Mouse (Mus musculus): ENCODE results near the gene Gtf2f1. TPM values are rescaled to one million over a fixed set of nuclear protein-coding genes. Genes with fewer than 3 reads are reported as not detected.
"Not testable (repeated sequence)": the region's sequence is repeated elsewhere in the genome, so short reads cannot be mapped to it uniquely, and the experiment has no call there.

Gene Gtf2f1
- polyA plus RNA-seq, 1 experiment, result 61.6 TPM

DNA sequence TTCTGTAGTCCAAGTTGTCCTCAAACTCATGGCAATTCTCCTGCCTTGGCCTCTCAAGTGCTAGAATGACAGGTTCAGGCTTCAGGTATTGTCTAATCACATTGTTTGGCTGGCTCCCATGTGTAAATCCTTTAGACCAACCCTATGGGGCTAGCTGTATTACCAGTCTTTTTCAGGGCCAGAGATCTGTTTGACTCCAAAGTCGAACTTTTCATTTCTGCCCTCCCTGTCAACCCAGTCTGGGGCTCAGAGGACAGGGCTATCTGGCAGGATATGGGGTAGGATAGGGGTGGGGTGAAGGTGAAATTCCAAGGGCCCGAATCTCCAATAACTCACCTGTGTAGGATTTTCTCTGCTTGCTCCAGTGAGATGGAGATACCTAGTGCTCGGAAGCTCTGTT, 45.2 kb upstream of the Gtf2f1 start:
- Histone ChIP-seq H3K4me3 (no peak overlapping the region), H3K79me2 (ENCODE audit: control insufficient read depth, insufficient read depth) (no peaks in the 10 kb centered on the region), H3K27me3 (ENCODE audit: control insufficient read depth, insufficient read depth, insufficient read length) (peaks cover 15% of the 10 kb centered on the region), H3ac (ENCODE audit: control insufficient read depth, insufficient read length) (no peak overlapping the region), H3K4me2 (ENCODE audit: low read depth) (no peak overlapping the region), H3K36me3 (ENCODE audit: control insufficient read depth, insufficient read depth) (no peaks in the 10 kb centered on the region)
- no peak for TF ChIP-seq MYOG (IDR thresholded peaks at IDR 0.05; ENCODE audit: control insufficient read depth in 1 of 3, insufficient read depth in 1 of 3, insufficient read length in 2 of 3, low read depth in 2 of 3)
- no peak for TF ChIP-seq TCF3 (IDR thresholded peaks at IDR 0.05; ENCODE audit: insufficient read length, low read depth)
- no peak for TF ChIP-seq POLR2AphosphoS2 (IDR thresholded peaks at IDR 0.05; ENCODE audit: insufficient read length, low read depth)
- TF ChIP-seq REST (IDR thresholded peaks at IDR 0.05; ENCODE audit: insufficient read depth, insufficient read length), result no peak
- TF ChIP-seq TCF12 (IDR thresholded peaks at IDR 0.05; ENCODE audit: insufficient read depth, poor library complexity, severe bottlenecking), result no peak
- no peak for TF ChIP-seq CEBPB (IDR thresholded peaks at IDR 0.05; ENCODE audit: insufficient read depth, poor library complexity, severe bottlenecking)
- no peak for TF ChIP-seq SRF (IDR thresholded peaks at IDR 0.05; ENCODE audit: control insufficient read depth, insufficient read length, low read depth)
- TF ChIP-seq E2F4 (IDR thresholded peaks at IDR 0.05; ENCODE audit: insufficient read depth), result no peak
- no peak for TF ChIP-seq USF1 (IDR thresholded peaks at IDR 0.05; ENCODE audit: low read depth)
- TF ChIP-seq MYOD1 (IDR thresholded peaks at IDR 0.05; ENCODE audit: control insufficient read depth in 1 of 3, insufficient read length in 2 of 3, low read depth in 2 of 3), result no peak
- TF ChIP-seq POLR2A (IDR thresholded peaks at IDR 0.05; ENCODE audit: insufficient read length, low read depth), result no peak
- TF ChIP-seq MAX (IDR thresholded peaks at IDR 0.05; ENCODE audit: low read depth), result no peak

- H3K36me3 ChIP-seq (ENCODE audit: control insufficient read depth, insufficient read depth); H3K27me3 ChIP-seq (ENCODE audit: control insufficient read depth, insufficient read depth, insufficient read length); H3ac ChIP-seq (ENCODE audit: control insufficient read depth, insufficient read length); H3K4me3 ChIP-seq; H3K4me2 ChIP-seq (ENCODE audit: low read depth); H3K79me2 ChIP-seq (ENCODE audit: control insufficient read depth, insufficient read depth): not testable (repeated sequence)
Measured at GRCm38 (mm10) chr17:57051679-57052078, 40.6 kb upstream of the Gtf2f1 start.

DNA sequence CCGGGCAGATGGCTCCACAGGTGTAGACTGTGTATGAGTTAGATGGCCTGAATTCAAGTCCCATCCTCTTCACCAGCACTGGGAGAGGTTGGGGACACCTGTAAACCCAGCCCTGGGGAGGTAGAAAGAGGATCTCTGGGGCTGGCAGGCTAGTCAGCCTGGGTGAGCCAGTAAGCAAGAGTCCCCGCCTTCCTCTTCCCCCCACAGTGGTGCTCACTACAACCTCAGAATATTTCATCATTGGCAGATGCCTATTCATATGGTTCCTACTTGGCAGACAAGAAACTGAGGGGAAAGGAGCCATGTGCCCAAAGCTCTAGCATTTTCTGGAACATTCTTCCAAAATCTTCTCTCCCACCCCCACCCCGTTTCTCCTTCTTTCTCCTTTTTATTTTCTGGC, 37.7 kb upstream of the Gtf2f1 start:
- no peaks in the 10 kb centered on the region for H3K79me2 ChIP-seq (ENCODE audit: control insufficient read depth, insufficient read depth)
- H3K4me3 ChIP-seq, result no peak overlapping the region
- H3K4me2 ChIP-seq (ENCODE audit: low read depth), result no peak overlapping the region
- TF ChIP-seq POLR2A (IDR thresholded peaks at IDR 0.05; ENCODE audit: insufficient read length, low read depth), result no peak
- no peak for TF ChIP-seq POLR2AphosphoS2 (IDR thresholded peaks at IDR 0.05; ENCODE audit: insufficient read length, low read depth)
- TF ChIP-seq MAX (IDR thresholded peaks at IDR 0.05; ENCODE audit: low read depth), result no peak
- TF ChIP-seq MYOG (IDR thresholded peaks at IDR 0.05; ENCODE audit: control insufficient read depth in 1 of 3, insufficient read depth in 1 of 3, insufficient read length in 2 of 3, low read depth in 2 of 3), result no peak
- TF ChIP-seq E2F4 (IDR thresholded peaks at IDR 0.05; ENCODE audit: insufficient read depth), result no peak
- TF ChIP-seq REST (IDR thresholded peaks at IDR 0.05; ENCODE audit: insufficient read depth, insufficient read length), result no peak
- TF ChIP-seq TCF12 (IDR thresholded peaks at IDR 0.05; ENCODE audit: insufficient read depth, poor library complexity, severe bottlenecking), result no peak
- no peak for TF ChIP-seq SRF (IDR thresholded peaks at IDR 0.05; ENCODE audit: control insufficient read depth, insufficient read length, low read depth)
- no peak for TF ChIP-seq USF1 (IDR thresholded peaks at IDR 0.05; ENCODE audit: low read depth)
- TF ChIP-seq TCF3 (IDR thresholded peaks at IDR 0.05; ENCODE audit: insufficient read length, low read depth), result no peak
- TF ChIP-seq CEBPB (IDR thresholded peaks at IDR 0.05; ENCODE audit: insufficient read depth, poor library complexity, severe bottlenecking), result no peak
- TF ChIP-seq MYOD1 (IDR thresholded peaks at IDR 0.05; ENCODE audit: control insufficient read depth in 1 of 3, insufficient read length in 2 of 3, low read depth in 2 of 3), result no peak
- H3K36me3 ChIP-seq (ENCODE audit: control insufficient read depth, insufficient read depth), result no peaks in the 10 kb centered on the region
- H3K27me3 ChIP-seq (ENCODE audit: control insufficient read depth, insufficient read depth, insufficient read length), result peaks cover 22% of the 10 kb centered on the region
- no peak overlapping the region for H3ac ChIP-seq (ENCODE audit: control insufficient read depth, insufficient read length)

GRCm38 (mm10) chr17:57047406-57047805, 36.3 kb upstream of the Gtf2f1 start:
- H3K79me2 ChIP-seq (ENCODE audit: control insufficient read depth, insufficient read depth), result no peaks in the 10 kb centered on the region
- TF ChIP-seq USF1 (IDR thresholded peaks at IDR 0.05; ENCODE audit: low read depth), result no peak
- TF ChIP-seq CEBPB (IDR thresholded peaks at IDR 0.05; ENCODE audit: insufficient read depth, poor library complexity, severe bottlenecking), result no peak
- TF ChIP-seq POLR2A (IDR thresholded peaks at IDR 0.05; ENCODE audit: insufficient read length, low read depth), result no peak
- TF ChIP-seq SRF (IDR thresholded peaks at IDR 0.05; ENCODE audit: control insufficient read depth, insufficient read length, low read depth), result no peak
- TF ChIP-seq MYOD1 (IDR thresholded peaks at IDR 0.05; ENCODE audit: control insufficient read depth in 1 of 3, insufficient read length in 2 of 3, low read depth in 2 of 3), result no peak
- no peaks in the 10 kb centered on the region for H3K36me3 ChIP-seq (ENCODE audit: control insufficient read depth, insufficient read depth)
- H3ac ChIP-seq (ENCODE audit: control insufficient read depth, insufficient read length), result no peak overlapping the region
- H3K27me3 ChIP-seq (ENCODE audit: control insufficient read depth, insufficient read depth, insufficient read length), result peaks cover 22% of the 10 kb centered on the region
- no peak overlapping the region for H3K4me3 ChIP-seq
- no peak overlapping the region for H3K4me2 ChIP-seq (ENCODE audit: low read depth)

GRCm38 (mm10) chr17:57041554-57041953, 30.5 kb upstream of the Gtf2f1 start, which contains the start of gene Slc25a41:
Gene Slc25a41 (minus strand): TSS chr17:57041654.
- no peak within 1 kb of the TSS for H3ac ChIP-seq (ENCODE audit: control insufficient read depth, insufficient read length)

More at GRCm38 (mm10) chr17:57041554-57041953, 30.5 kb upstream of the Gtf2f1 start, which contains the start of gene Slc25a41:
- Histone ChIP-seq H3K36me3 (ENCODE audit: control insufficient read depth, insufficient read depth) (no peaks in the 10 kb centered on the region), H3K79me2 (ENCODE audit: control insufficient read depth, insufficient read depth) (no peaks in the 10 kb centered on the region), H3K27me3 (ENCODE audit: control insufficient read depth, insufficient read depth, insufficient read length) (peaks cover 38% of the 10 kb centered on the region), H3K4me3 (no peak within 1 kb of the TSS), H3K4me2 (ENCODE audit: low read depth) (no peak within 1 kb of the TSS)
- TF ChIP-seq MAX (IDR thresholded peaks at IDR 0.05; ENCODE audit: low read depth) (no peak), USF1 (IDR thresholded peaks at IDR 0.05; ENCODE audit: low read depth) (no peak), POLR2A (IDR thresholded peaks at IDR 0.05; ENCODE audit: insufficient read length, low read depth) (no peak), TCF3 (IDR thresholded peaks at IDR 0.05; ENCODE audit: insufficient read length, low read depth) (no peak), MYOD1 (IDR thresholded peaks at IDR 0.05; ENCODE audit: control insufficient read depth in 1 of 3, insufficient read length in 2 of 3, low read depth in 2 of 3) (no peak), MYOG (IDR thresholded peaks at IDR 0.05; ENCODE audit: control insufficient read depth in 1 of 3, insufficient read depth in 1 of 3, insufficient read length in 2 of 3, low read depth in 2 of 3) (no peak), E2F4 (IDR thresholded peaks at IDR 0.05; ENCODE audit: insufficient read depth) (no peak)

Measured in myocyte (in vitro differentiated cells).